Mouse (Mus musculus) heart, embryonic 11.5 days (tissue): ENCODE results near the gene Slc12a9. TPM values are rescaled to one million over a fixed set of nuclear protein-coding genes. Genes with fewer than 3 reads are reported as not detected.

Experiments used
- ATAC-seq: fragments of 200-750 bp; cut with Nextera tagmentation; replicated peaks from 2 replicates; pipeline ENCODE4 v1.8.0; 2017; ENCODE audit warnings: moderate library complexity; ENCODE audit not compliant: insufficient number of reproducible peaks, low FRiP score, low TSS enrichment
- H3K27ac ChIP-seq: fragments of 300-500 bp; sonication (generic); 2 replicates; pipeline ENCODE4 v1.5.1; 2014; ENCODE audit warnings: mild to moderate bottlenecking, low read depth, low read length
- H3K27me3 ChIP-seq: fragments of 300-500 bp; sonication (generic); 2 replicates; pipeline ENCODE4 v1.6.1; 2014; ENCODE audit warnings: mild to moderate bottlenecking, low read length, mixed read lengths; ENCODE audit not compliant: control insufficient read depth, insufficient read depth
- H3K36me3 ChIP-seq: fragments of 300-500 bp; sonication (generic); 2 replicates; pipeline ENCODE4 v1.6.1; 2014; ENCODE audit warnings: mild to moderate bottlenecking, low read length, moderate library complexity, mixed read lengths; ENCODE audit not compliant: control insufficient read depth, insufficient read depth
- H3K4me1 ChIP-seq: fragments of 300-500 bp; sonication (generic); 2 replicates; pipeline ENCODE4 v1.6.1; 2014; ENCODE audit warnings: low read length; ENCODE audit not compliant: control insufficient read depth, insufficient read depth
- H3K4me2 ChIP-seq: fragments of 300-500 bp; sonication (generic); 2 replicates; pipeline ENCODE4 v1.6.1; 2014; ENCODE audit warnings: mild to moderate bottlenecking, moderate library complexity
- H3K4me3 ChIP-seq: fragments of 300-500 bp; sonication (generic); 2 replicates; pipeline ENCODE4 v1.5.1; 2014; ENCODE audit warnings: low read depth, low read length
- H3K9ac ChIP-seq: fragments of 300-500 bp; sonication (generic); 2 replicates; pipeline ENCODE4 v1.6.1; 2014; ENCODE audit warnings: mild to moderate bottlenecking, low read depth, low read length, moderate library complexity
- H3K9me3 ChIP-seq: fragments of 300-500 bp; sonication (generic); replicated peaks from 2 replicates; pipeline ENCODE4 v1.6.1; 2016; ENCODE audit warnings: low read length; ENCODE audit not compliant: control insufficient read depth
- WGBS: fragments of 180-500 bp; shearing (Covaris S2); extraction: QIAGEN DNeasy Blood & Tissue Kit; methylation state at CpG from one replicate; pipeline ENCODE4 v1.1.7; 2014; ENCODE audit not compliant: insufficient replicate concordance; 5-methylcytosine and 5-hydroxymethylcytosine counted together
- polyA plus RNA-seq: library from polyadenylated mRNA; unstranded; fragments of >200 nt; fragmentation: Nextera tagmentation; extraction: Ambion mirVana; gene quantifications from 2 replicates; pipeline ENCODE4 v1.2.1, GENCODE M21; 2014

Gene Slc12a9
- polyA plus RNA-seq, 1 experiment from 2014 or later, result 5.1 TPM

DNA sequence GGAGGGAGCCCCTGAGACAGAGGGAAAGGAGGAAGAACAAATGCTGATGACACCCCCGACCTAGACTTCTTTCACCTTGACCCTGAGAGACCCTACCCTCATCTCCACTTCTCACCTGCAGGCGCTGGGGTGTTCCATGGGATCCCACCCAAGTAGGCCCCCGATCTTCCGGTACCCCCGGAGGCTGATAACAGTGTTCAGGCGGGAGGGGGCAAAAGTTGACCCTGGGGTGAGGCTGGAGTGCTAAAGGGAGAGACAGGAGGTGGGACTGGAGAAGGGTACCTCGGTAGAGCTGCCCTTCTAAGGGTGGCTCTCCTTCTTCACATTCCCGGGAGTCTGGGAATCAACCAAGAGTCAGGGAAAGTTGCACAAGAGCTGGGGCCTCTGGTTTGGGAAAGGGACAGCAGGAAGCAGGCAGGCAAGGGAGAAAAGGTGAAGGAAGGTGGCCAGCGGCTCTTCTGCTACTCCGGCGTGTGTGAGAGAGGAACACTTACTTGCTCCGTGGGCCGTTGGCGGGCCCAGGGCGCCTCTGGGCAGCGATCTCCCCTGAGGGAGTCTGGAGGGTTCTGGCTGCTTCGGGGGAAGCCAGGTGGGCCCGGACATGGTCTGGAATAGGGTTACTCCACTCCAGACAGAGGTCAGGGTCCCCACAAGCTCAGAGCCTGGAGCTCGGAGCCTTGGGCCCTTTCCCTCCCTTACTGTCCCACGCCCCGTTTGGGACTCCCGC, 19.8 kb downstream of the Slc12a9 start:
- no peaks in the 10 kb centered on the region for H3K9me3 ChIP-seq
- H3K9ac ChIP-seq, result peak overlapping the region; percentile 93
- H3K27ac ChIP-seq, result peak overlapping the region; percentile 90
- under 1% methylated on average over 22 of the region's 22 CpGs for WGBS
- H3K4me3 ChIP-seq, result peak overlapping the region; percentile 65
- peaks cover 20% of the 10 kb centered on the region for H3K36me3 ChIP-seq
- peak; percentile 39 for ATAC-seq
- peaks cover 28% of the 10 kb centered on the region for H3K4me1 ChIP-seq
- H3K27me3 ChIP-seq, result no peaks in the 10 kb centered on the region
- H3K4me2 ChIP-seq, result peak overlapping the region; percentile 96

DNA sequence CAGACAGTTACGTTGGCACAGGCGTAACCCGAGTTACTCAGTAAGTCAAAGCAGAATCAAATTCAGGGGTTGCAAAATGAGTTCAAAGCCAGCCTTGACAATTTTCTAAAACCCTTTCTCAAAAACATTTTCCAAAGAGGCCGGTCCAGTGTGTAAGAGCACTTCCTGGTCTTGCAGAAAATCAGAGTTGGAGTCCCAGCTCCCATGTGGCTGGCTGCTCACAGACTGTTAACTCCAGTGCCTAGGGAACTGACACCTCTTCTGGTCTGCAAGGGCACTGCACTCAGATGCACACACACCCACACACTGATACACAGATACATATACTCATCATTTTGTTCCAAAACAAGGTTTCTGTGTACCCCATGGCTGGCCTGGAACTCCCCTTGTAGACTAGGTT, 25.0 kb downstream of the Slc12a9 start:
- Histone ChIP-seq H3K4me1 (peaks cover 42% of the 10 kb centered on the region), H3K4me3 (peak overlapping the region; percentile 90), H3K27me3 (no peaks in the 10 kb centered on the region), H3K27ac (peak overlapping the region; percentile 97; the same call in 1 of the 2 replicates), H3K36me3 (peaks cover 25% of the 10 kb centered on the region), H3K9ac (no peak overlapping the region), H3K4me2 (peak overlapping the region; percentile 55), H3K9me3 (no peaks in the 10 kb centered on the region)
- WGBS, result 92% methylated on average over 4 of the region's 4 CpGs
- ATAC-seq, result no peak

GRCm38 (mm10) chr5:137307071-137307912, 26.1 kb downstream of the Slc12a9 start, which contains the start of gene Srrt:
TSS of gene Srrt (minus strand) at chr5:137307674.
- under 1% methylated on average over 62 of the region's 72 CpGs for WGBS
- Histone ChIP-seq H3K4me2 (peak within 1 kb of the TSS; percentile 76), H3K9ac (peak within 1 kb of the TSS; percentile 94), H3K4me1 (peaks cover 35% of the 10 kb centered on the region), H3K4me3 (peak within 1 kb of the TSS; percentile 90), H3K27ac (peak within 1 kb of the TSS; percentile 97), H3K9me3 (no peaks in the 10 kb centered on the region), H3K27me3 (no peaks in the 10 kb centered on the region), H3K36me3 (peaks cover 34% of the 10 kb centered on the region)
- ATAC-seq, result peak; percentile 83

DNA sequence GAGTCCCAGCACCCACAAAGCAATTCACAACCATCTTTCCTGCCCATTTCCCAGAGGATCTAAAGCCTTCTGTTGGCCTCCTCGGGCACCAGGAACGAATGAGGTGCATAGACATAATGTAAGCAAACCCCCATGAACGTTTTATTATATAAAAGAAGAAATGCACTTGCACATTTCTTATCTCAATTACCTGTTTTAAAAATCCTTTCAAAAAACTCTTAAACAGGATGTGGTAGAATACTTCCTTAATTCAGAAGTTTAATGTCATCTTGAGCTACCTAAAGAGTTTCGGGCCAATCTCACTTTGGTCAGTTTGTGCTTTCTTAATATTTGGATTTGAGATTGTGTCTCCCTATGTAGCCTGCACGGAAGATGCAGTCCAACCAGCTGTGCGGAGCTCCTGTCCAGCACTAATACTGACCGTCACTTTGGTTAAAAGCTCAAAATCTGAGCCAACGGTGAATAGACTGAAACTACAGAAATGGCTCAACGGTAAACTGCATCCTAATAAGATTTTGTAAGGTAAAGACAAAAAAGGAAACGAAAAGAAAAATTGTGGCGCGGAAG, 26.9 kb downstream of the Slc12a9 start:
- H3K9ac ChIP-seq, result peak overlapping the region; percentile 94
- no peak for ATAC-seq
- H3K27ac ChIP-seq, result peak overlapping the region; percentile 97
- 14% methylated on average over 12 of the region's 12 CpGs for WGBS
- H3K36me3 ChIP-seq, result peaks cover 40% of the 10 kb centered on the region
- peaks cover 31% of the 10 kb centered on the region for H3K4me1 ChIP-seq
- peak overlapping the region; percentile 90 for H3K4me3 ChIP-seq
- no peaks in the 10 kb centered on the region for H3K27me3 ChIP-seq
- peak overlapping the region; percentile 76 for H3K4me2 ChIP-seq
- H3K9me3 ChIP-seq, result no peaks in the 10 kb centered on the region

DNA sequence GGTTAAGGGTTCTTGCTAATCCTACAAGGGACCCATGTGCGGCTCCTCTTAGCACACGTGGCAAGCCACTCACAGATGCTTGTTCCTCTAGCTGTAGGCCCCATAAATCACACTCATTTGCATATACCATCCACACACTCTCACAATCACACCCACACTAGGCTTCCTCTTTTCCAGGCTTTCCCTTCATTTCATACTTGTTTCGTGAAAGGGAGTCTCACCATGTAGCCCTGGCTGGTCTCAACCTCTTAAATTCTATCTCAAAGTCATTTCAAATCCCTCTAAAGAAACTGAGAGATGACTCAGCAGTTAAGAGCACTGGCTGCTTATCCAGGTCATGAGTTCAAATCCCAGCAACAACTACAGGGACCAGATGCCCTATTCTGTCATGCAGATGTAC, 27.6 kb downstream of the Slc12a9 start:
- H3K9ac ChIP-seq, result no peak overlapping the region
- WGBS, result 77% methylated on average over 3 of the region's 3 CpGs
- H3K4me3 ChIP-seq, result peak overlapping the region; percentile 90
- peaks cover 46% of the 10 kb centered on the region for H3K36me3 ChIP-seq
- no peaks in the 10 kb centered on the region for H3K27me3 ChIP-seq
- peaks cover 31% of the 10 kb centered on the region for H3K4me1 ChIP-seq
- H3K9me3 ChIP-seq, result no peaks in the 10 kb centered on the region
- ATAC-seq, result no peak
- H3K4me2 ChIP-seq, result peak overlapping the region; percentile 76
- H3K27ac ChIP-seq, result no peak overlapping the region

DNA sequence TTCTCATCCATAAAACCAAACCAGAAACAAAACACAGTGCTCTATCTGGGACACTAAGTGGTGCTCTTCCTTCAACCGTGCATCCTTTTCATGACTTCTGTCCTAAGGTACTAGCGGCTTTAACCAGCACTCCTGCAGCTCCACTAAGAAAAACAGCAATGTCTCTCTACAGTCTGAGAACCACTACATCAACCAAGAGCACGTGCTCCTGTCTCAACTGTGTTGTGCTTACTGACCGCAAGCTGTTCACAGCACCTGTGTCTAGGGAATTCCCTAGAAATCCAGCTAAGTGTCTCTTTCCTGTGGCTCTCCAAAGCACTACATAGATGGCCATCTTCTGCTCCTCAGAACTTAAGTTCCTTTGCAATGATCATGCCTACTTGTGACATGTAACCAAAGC, 28.6 kb downstream of the Slc12a9 start:
- Histone ChIP-seq H3K9ac (no peak overlapping the region; the same call in 1 of the 2 replicates), H3K4me3 (peak overlapping the region; percentile 21), H3K9me3 (no peaks in the 10 kb centered on the region), H3K4me2 (peak overlapping the region; percentile 76), H3K27ac (no peak overlapping the region), H3K36me3 (peaks cover 50% of the 10 kb centered on the region), H3K27me3 (no peaks in the 10 kb centered on the region), H3K4me1 (peaks cover 31% of the 10 kb centered on the region)
- WGBS, result 64% methylated on average over 4 of the region's 4 CpGs
- no peak for ATAC-seq

- Histone ChIP-seq H3K36me3 (peaks cover 50% of the 10 kb centered on the region), H3K27me3 (no peaks in the 10 kb centered on the region), H3K4me3 (peak overlapping the region; percentile 21), H3K9me3 (no peaks in the 10 kb centered on the region), H3K4me2 (peak overlapping the region; percentile 76), H3K4me1 (peaks cover 31% of the 10 kb centered on the region), H3K9ac (peak overlapping the region; percentile 56), H3K27ac (peak overlapping the region; percentile 41; the same call in 1 of the 2 replicates)
- WGBS, result 74% methylated on average over 3 of the region's 3 CpGs
- ATAC-seq, result no peak
These were observed 29.2 kb downstream of the Slc12a9 start for GRCm38 (mm10) chr5:137304165-137304564.

DNA sequence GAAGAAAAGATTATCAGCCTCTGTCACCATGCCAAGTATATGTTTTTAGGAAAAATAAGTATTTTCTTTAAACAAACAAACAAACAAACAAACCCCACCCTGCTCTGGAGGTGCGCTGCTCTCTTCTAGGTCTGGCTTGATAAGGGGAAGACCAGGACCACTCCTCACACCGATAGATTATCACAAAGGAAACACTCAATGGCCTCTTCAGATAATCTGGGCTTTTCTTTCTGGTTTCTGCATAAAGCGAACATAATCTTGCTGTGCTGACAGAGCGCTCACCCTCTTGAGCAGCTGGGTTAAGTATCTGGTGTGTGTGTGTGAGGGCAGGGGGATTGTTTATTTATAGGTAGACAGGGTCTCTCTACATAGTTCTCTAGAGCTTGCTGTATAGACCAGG, 29.8 kb downstream of the Slc12a9 start:
- Histone ChIP-seq H3K27me3 (no peaks in the 10 kb centered on the region), H3K9ac (peak overlapping the region; percentile 56), H3K4me1 (peaks cover 31% of the 10 kb centered on the region), H3K36me3 (peaks cover 50% of the 10 kb centered on the region), H3K9me3 (no peaks in the 10 kb centered on the region), H3K27ac (0 out of 2 replicates have a peak overlapping the region, but pooled peaks have one; percentile 41), H3K4me2 (peak overlapping the region; percentile 76), H3K4me3 (no peak overlapping the region)
- no peak for ATAC-seq
- WGBS, result 36% methylated on average over 4 of the region's 4 CpGs
